Mouse (Mus musculus) kidney, adult 2 months (tissue): ENCODE results near the gene Pvalb.

Source experiments
- CTCF ChIP-seq: fragments of 200-500 bp; conservative IDR thresholded peaks from 2 replicates; pipeline ENCODE4 v1.5.1; 2011; ENCODE audit warnings: low read depth, mild to moderate bottlenecking, control low read depth, low read length, moderate library complexity, mixed read lengths; ENCODE audit not compliant: insufficient read depth, insufficient read length
- POLR2A ChIP-seq: fragments of 200-500 bp; IDR thresholded peaks from one replicate; pipeline ENCODE4 v1.6.1; 2011; ENCODE audit warnings: low read depth, low read length, control low read depth

DNA sequence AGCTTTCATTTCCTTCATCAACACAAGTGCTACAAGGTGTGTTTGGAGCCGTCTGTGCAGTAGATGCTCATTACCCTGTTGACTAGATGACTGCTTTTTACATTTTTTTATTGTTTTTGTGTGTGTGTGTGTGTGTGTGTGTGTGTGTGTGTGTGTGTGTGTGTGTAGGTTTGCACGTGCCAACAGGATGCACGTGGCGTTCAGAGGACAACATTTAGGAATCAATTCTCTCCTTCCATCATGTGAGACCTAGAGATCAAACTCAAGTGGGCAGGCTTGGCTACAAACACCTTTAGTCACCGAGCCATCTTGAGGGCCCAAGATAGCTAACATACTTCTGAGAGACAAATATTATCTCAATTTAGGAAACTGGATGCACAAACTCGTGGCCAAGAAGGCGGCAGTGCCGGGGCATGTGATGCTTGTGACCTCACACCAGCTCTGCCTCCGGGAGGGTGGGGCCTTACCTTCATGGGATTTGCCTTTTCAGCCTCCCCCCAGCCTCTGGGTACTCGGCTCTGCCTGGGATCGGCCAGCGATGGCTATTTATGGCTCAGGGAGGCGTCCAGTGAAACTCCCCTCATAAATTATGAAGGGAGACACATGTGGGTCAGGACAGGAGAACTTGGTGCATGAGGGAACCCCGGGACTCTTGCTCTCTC, 33.9 kb upstream of the Pvalb start:
- no peak for TF ChIP-seq CTCF
- no peak for TF ChIP-seq POLR2A
